Mouse (Mus musculus) C2C12 (cell line): ENCODE data around the gene V1ra8. TPM values are rescaled to one million over a fixed set of nuclear protein-coding genes. Genes with fewer than 3 reads are reported as not detected.

Source experiments
- H3K27me3 ChIP-seq: one replicate; pipeline ENCODE4 v1.6.1; 2011; ENCODE audit not compliant: control insufficient read depth, insufficient read depth, insufficient read length
- H3K36me3 ChIP-seq: one replicate; pipeline ENCODE4 v1.6.1; 2011; ENCODE audit not compliant: control insufficient read depth, insufficient read depth
- H3K4me3 ChIP-seq: one replicate; pipeline ENCODE4 v1.5.1; 2011; ENCODE audit warnings: mild to moderate bottlenecking, control low read depth; ENCODE audit not compliant: poor library complexity, insufficient read depth, severe bottlenecking
- H3K79me2 ChIP-seq: one replicate; pipeline ENCODE4 v1.6.1; 2011; ENCODE audit not compliant: control insufficient read depth, insufficient read depth
- H3K79me3 ChIP-seq: one replicate; pipeline ENCODE4 v1.6.1; 2011; ENCODE audit warnings: low read depth, control low read depth
- H3ac ChIP-seq: one replicate; pipeline ENCODE3; 2011; ENCODE audit warnings: low read depth; ENCODE audit not compliant: control insufficient read depth, insufficient read length
- CEBPB ChIP-seq: IDR thresholded peaks from one replicate; pipeline ENCODE4 v1.6.1; 2011; ENCODE audit warnings: low read depth, mild to moderate bottlenecking, control low read depth, moderate library complexity
- CTCF ChIP-seq: IDR thresholded peaks from one replicate; pipeline ENCODE4 v1.5.1; 2011; ENCODE audit not compliant: control insufficient read depth, insufficient read depth, insufficient read length
- FOSL1 ChIP-seq: IDR thresholded peaks from one replicate; pipeline ENCODE4 v1.8.0; 2011; ENCODE audit warnings: mild to moderate bottlenecking, low read length; ENCODE audit not compliant: poor library complexity, insufficient read depth, severe bottlenecking
- MAX ChIP-seq: IDR thresholded peaks from one replicate; pipeline ENCODE4 v1.6.1; 2011; ENCODE audit warnings: mild to moderate bottlenecking, control low read depth
- MYOD1 ChIP-seq: IDR thresholded peaks from one replicate; pipeline ENCODE4 v1.6.1; 2011; ENCODE audit warnings: low read depth; ENCODE audit not compliant: control insufficient read depth, insufficient read length
- MYOG ChIP-seq: IDR thresholded peaks from one replicate; pipeline ENCODE4 v1.6.1; 2011; ENCODE audit not compliant: control insufficient read depth, insufficient read length; ENCODE audit errors: extremely low read depth
- USF1 ChIP-seq: IDR thresholded peaks from one replicate; pipeline ENCODE4 v1.6.1; 2011; ENCODE audit warnings: low read depth, mild to moderate bottlenecking, control low read depth, moderate library complexity
- polyA plus RNA-seq: library from polyadenylated mRNA; unstranded; fragments of >200 nt; fragmentation: generic; extraction: Trizol; gene quantifications from one replicate; pipeline ENCODE4 v1.2.1, GENCODE M21; 2012; ENCODE audit warnings: missing spikeins

The V1ra8 gene
- polyA plus RNA-seq, 1 experiment, result not detected

- H3K79me2 ChIP-seq, result no peaks in the 10 kb centered on the region
- no peak within 1 kb of the TSS for H3ac ChIP-seq
- H3K79me3 ChIP-seq, result no peaks in the 10 kb centered on the region
- H3K27me3 ChIP-seq, result no peaks in the 10 kb centered on the region
- no peaks in the 10 kb centered on the region for H3K36me3 ChIP-seq
- no peak for TF ChIP-seq MYOG
- TF ChIP-seq FOSL1, result no peak
- TF ChIP-seq MAX, result no peak
- no peak for TF ChIP-seq CEBPB
- no peak for TF ChIP-seq MYOD1
- TF ChIP-seq USF1, result no peak
- TF ChIP-seq CTCF, result no peak
- H3K4me3 ChIP-seq, result no peak within 1 kb of the TSS
These were observed 43.4 kb downstream of the V1ra8 start, which contains the start of gene Vmn1r54 for GRCm38 (mm10) chr6:90246000-90246399. Gene Vmn1r54 (plus strand): TSS chr6:90246300.

Other genes with a start within 250 kb of the V1ra8 start
- gene Vmn1r46, start 233.5 kb upstream of the V1ra8 start, polyA plus RNA-seq, result not detected
- not detected for gene Vmn1r47, start 186.6 kb upstream of the V1ra8 start, polyA plus RNA-seq
- gene Vmn1r48, start 166.0 kb upstream of the V1ra8 start, polyA plus RNA-seq, result not detected
- gene Vmn1r49, start 124.3 kb upstream of the V1ra8 start, polyA plus RNA-seq, result not detected
- gene Vmn1r50, start 101.4 kb upstream of the V1ra8 start, polyA plus RNA-seq, result not detected
- gene Vmn1r51, start 80.2 kb upstream of the V1ra8 start, polyA plus RNA-seq, result not detected
- gene Vmn1r52, start 28.0 kb upstream of the V1ra8 start, polyA plus RNA-seq, result not detected
- not detected for gene Vmn1r53, start 21.6 kb downstream of the V1ra8 start, polyA plus RNA-seq
- not detected for gene Vmn1r54, start 43.5 kb downstream of the V1ra8 start, polyA plus RNA-seq
- gene BC048671, start 98.4 kb downstream of the V1ra8 start, polyA plus RNA-seq, result not detected
- gene Chst13, start 122.4 kb downstream of the V1ra8 start, polyA plus RNA-seq, result 0.05 TPM
- gene Uroc1, start 130.5 kb downstream of the V1ra8 start, polyA plus RNA-seq, result not detected
- gene Zxdc, start 166.7 kb downstream of the V1ra8 start, polyA plus RNA-seq, result 7.4 TPM
- 0.02 TPM for gene Cfap100, start 226.0 kb downstream of the V1ra8 start, polyA plus RNA-seq